ENCODE assay signal across 27 mouse cellular contexts in the genomic region with DNA sequence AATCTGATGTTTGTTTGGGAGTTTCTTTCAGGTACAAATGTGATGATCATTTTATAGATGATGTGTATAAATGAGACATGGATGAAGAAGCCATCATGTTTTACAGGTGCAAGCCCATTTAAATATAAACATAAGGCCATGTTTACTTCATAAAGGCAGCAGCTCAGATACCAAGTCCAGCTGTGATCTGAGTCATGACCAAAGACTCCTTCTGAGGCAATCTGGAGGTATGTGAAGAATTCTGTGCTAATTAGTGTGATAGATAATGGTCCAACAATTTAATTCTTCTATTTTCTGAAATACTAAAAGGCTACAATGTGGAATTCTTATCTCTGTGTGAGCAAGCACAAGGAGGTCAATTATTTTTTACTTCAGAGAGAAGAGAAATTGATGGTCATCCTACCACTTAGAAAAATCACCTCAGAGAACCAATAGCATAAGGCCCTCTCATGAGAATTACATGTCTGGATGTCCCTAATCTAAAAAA.
"Had no signal": no experiment of that assay in that cellular context is flagged by ENCODE, and none has a peak within 500 bp of the region (broad histone marks: within the 10 kb centered on the region; RNA-seq: fewer than 3 reads in every experiment).

No protein-coding gene starts in this region.

- H3K36me3 ChIP-seq: embryonic facial prominence, embryonic 10.5 days; embryonic facial prominence, embryonic 12.5 days; embryonic facial prominence, embryonic 13.5 days; embryonic facial prominence, embryonic 15.5 days; forebrain, embryonic 10.5 days; forebrain, embryonic 12.5 days; forebrain, embryonic 15.5 days; heart, embryonic 10.5 days had no signal

- DNase-seq: cerebellum, postnatal 10 days; cerebellum, postnatal 14 days; cerebellum, postnatal 25 days; cerebellum, postnatal 36 days; embryo, embryonic 11 days; forebrain, postnatal 0 days; gastrocnemius, adult 2 months; gastrocnemius, postnatal 10 days; gastrocnemius, postnatal 14 days; gastrocnemius, postnatal 25 days; gastrocnemius, postnatal 36 days; heart, adult 11 months; heart, adult 18-20 months; heart, adult 2 months had no signal

- H3K4me2 ChIP-seq: embryonic facial prominence, embryonic 12.5 days; embryonic facial prominence, embryonic 13.5 days; embryonic facial prominence, embryonic 15.5 days; forebrain, embryonic 12.5 days; forebrain, embryonic 13.5 days; forebrain, embryonic 15.5 days; heart, embryonic 11.5 days had no signal

- H3K4me3 ChIP-seq: embryonic facial prominence, embryonic 10.5 days; embryonic facial prominence, embryonic 12.5 days; embryonic facial prominence, embryonic 13.5 days; embryonic facial prominence, embryonic 15.5 days; erythroblast, embryonic 14.5 days; forebrain, embryonic 10.5 days; forebrain, embryonic 12.5 days; forebrain, embryonic 13.5 days; forebrain, embryonic 15.5 days; gastrocnemius, adult 2 months; heart, adult 2 months; heart, embryonic 10.5 days had no signal

- ATAC-seq: forebrain, embryonic 13.5 days; forebrain, embryonic 14.5 days; forebrain, embryonic 15.5 days; forebrain, embryonic 16.5 days; forebrain, postnatal 0 days had no signal

- H3K27me3 ChIP-seq: embryonic facial prominence, embryonic 12.5 days; embryonic facial prominence, embryonic 13.5 days; embryonic facial prominence, embryonic 15.5 days; forebrain, embryonic 12.5 days; forebrain, embryonic 13.5 days; forebrain, embryonic 15.5 days had no signal
